Mouse (Mus musculus) liver, embryonic 14.5 days (tissue): ENCODE data around the gene Capzb. TPM values are rescaled to one million over a fixed set of nuclear protein-coding genes. Genes with fewer than 3 reads are reported as not detected.

ENCODE experiments used
- ATAC-seq: fragments of 200-750 bp; cut with Nextera tagmentation; 2 replicates; pipeline ENCODE4 v1.8.0; 2017; ENCODE audit warnings: moderate number of reproducible peaks, mild to moderate bottlenecking, moderate library complexity; ENCODE audit not compliant: insufficient read depth
- DNase-seq, 3 experiments: peaks; one replicate each; pipeline ENCODE4 v3.0.0-alpha.2; 2012 to 2013; ENCODE audit warnings: low read depth in 3 of 3, low spot score in 3 of 3
- H3K27ac ChIP-seq: fragments of 300-500 bp; sonication (generic); 2 replicates; pipeline ENCODE4 v1.5.1; 2014; ENCODE audit warnings: moderate library complexity, mild to moderate bottlenecking, control low read depth, inconsistent platforms
- H3K27me3 ChIP-seq: fragments of 300-500 bp; sonication (generic); 2 replicates; pipeline ENCODE4 v1.6.1; 2014; ENCODE audit warnings: mild to moderate bottlenecking, low read length, moderate library complexity; ENCODE audit not compliant: control insufficient read depth, insufficient read depth
- H3K36me3 ChIP-seq: fragments of 300-500 bp; sonication (generic); replicated peaks from 2 replicates; pipeline ENCODE4 v1.6.1; 2014; ENCODE audit warnings: low read depth; ENCODE audit not compliant: control insufficient read depth, insufficient read depth
- H3K4me1 ChIP-seq, 2 experiments: fragments of 200-500 bp in 1 of 2; fragments of 300-500 bp in 1 of 2; sonication (generic) in 1 of 2; replicated peaks; 2 replicates each; pipeline ENCODE4 v1.6.1; 2012 to 2014; ENCODE audit warnings: antibody characterized with exemption in 1 of 2, inconsistent platforms in 1 of 2, low read length in 1 of 2; ENCODE audit not compliant: control insufficient read depth in 2 of 2, insufficient read depth in 2 of 2
- H3K4me2 ChIP-seq: fragments of 300-500 bp; sonication (generic); 2 replicates; pipeline ENCODE4 v1.6.1; 2014; ENCODE audit warnings: low read depth, mild to moderate bottlenecking, control low read depth, moderate library complexity
- H3K4me3 ChIP-seq, 2 experiments: fragments of 200-500 bp in 1 of 2; fragments of 300-500 bp in 1 of 2; sonication (generic) in 1 of 2; 2 replicates each; pipeline ENCODE4 v1.5.1; 2012 to 2014; ENCODE audit warnings: low read depth in 2 of 2, low read length in 2 of 2, mild to moderate bottlenecking in 2 of 2, control low read depth in 1 of 2, inconsistent platforms in 1 of 2, moderate library complexity in 1 of 2; ENCODE audit not compliant: insufficient read depth in 1 of 2
- H3K9ac ChIP-seq: fragments of 300-500 bp; sonication (generic); replicated peaks from 2 replicates; pipeline ENCODE4 v1.6.1; 2014; ENCODE audit warnings: mild to moderate bottlenecking, control low read depth, moderate library complexity
- H3K9me3 ChIP-seq: fragments of 300-500 bp; sonication (generic); 2 replicates; pipeline ENCODE4 v1.6.1; 2016; ENCODE audit warnings: low read length, mixed read lengths; ENCODE audit not compliant: control insufficient read depth
- CTCF ChIP-seq: IDR thresholded peaks from 2 replicates; pipeline ENCODE4 v1.5.1; 2016; ENCODE audit warnings: antibody characterized with exemption, low read depth, control low read depth
- EP300 ChIP-seq: IDR thresholded peaks from 2 replicates; pipeline ENCODE4 v1.6.1; 2016; ENCODE audit warnings: antibody characterized with exemption, low read depth
- WGBS: fragments of 180-500 bp; shearing (Covaris S2); extraction: QIAGEN DNeasy Blood & Tissue Kit; methylation state at CpG from one replicate; pipeline ENCODE4 v1.1.7; 2014; ENCODE audit not compliant: insufficient replicate concordance; 5-methylcytosine and 5-hydroxymethylcytosine counted together
- polyA plus RNA-seq, 2 experiments: library from polyadenylated mRNA; depleted of rRNA in 1 of 2; stranded (reverse) in 1 of 2; unstranded in 1 of 2; fragments of >200 nt; fragmentation: Nextera tagmentation in 1 of 2; extraction: Ambion mirVana in 1 of 2; gene quantifications; 2 replicates each; pipeline versions ENCODE4 v1.2.1 to v1.2.3; 2012 to 2014

Gene Capzb
- polyA plus RNA-seq, 2 experiments: 63.0 to 110 TPM

DNA sequence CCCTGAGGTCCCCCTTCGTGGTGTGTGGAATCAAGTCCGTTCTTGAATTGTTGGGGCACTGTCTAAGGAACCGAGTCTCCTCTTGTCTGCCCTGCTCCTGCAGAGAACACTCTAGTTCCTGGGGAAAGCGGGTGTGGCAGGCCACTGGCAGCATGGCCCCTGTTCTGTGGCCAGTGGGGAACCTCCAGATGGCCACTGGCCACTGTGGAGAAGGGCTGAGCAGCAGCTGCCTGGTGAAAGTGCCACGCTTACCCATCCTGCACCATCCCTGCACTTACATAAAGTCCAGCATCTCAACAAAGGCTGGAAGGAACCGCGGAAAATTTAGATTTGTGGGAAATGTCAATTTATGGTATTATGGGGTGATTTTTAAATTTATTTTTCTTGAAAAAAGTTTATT lies 83.7 kb downstream of the Capzb start:
- Histone ChIP-seq H3K27ac (no peak overlapping the region), H3K9me3 (no peaks in the 10 kb centered on the region), H3K4me3 (no peak overlapping the region), H3K4me1 (no peaks in the 10 kb centered on the region), H3K36me3 (peaks cover 9% of the 10 kb centered on the region), H3K9ac (no peak overlapping the region), H3K4me2 (no peak overlapping the region), H3K27me3 (no peaks in the 10 kb centered on the region)
- ATAC-seq (no peak), DNase-seq (no peak)
- TF ChIP-seq EP300 (no peak), CTCF (no peak)
- WGBS: 76% methylated on average over 7 of the region's 7 CpGs

DNA sequence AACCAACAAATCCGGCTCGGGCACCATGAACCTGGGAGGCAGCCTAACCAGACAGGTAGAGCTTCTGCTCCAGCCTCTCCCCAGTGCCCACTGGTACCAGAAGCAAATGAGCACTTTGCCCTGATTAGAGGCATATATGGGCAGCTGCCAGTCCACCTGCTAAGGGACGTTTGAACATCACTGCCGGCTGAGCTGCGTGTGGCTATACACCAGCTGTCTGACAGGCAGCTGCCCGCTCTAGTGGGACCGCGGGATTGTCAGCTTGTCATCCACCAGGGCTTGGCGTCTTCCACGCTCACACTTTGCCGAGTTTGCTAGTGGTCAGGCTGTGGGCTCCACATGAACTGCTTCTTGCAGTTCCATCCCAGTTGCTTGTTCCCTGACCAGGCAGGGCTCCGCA lies 87.8 kb downstream of the Capzb start:
- no peaks in the 10 kb centered on the region for H3K4me1 ChIP-seq
- H3K9ac ChIP-seq: no peak overlapping the region
- no peak for TF ChIP-seq EP300
- no peak for TF ChIP-seq CTCF
- 86% methylated on average over 12 of the region's 12 CpGs for WGBS
- ATAC-seq (no peak), DNase-seq (no peak)
- H3K4me2 ChIP-seq: no peak overlapping the region
- no peaks in the 10 kb centered on the region for H3K27me3 ChIP-seq
- H3K36me3 ChIP-seq: peaks cover 9% of the 10 kb centered on the region
- no peak overlapping the region for H3K27ac ChIP-seq
- H3K9me3 ChIP-seq: no peaks in the 10 kb centered on the region
- no peak overlapping the region for H3K4me3 ChIP-seq

- H3K27ac ChIP-seq: no peak overlapping the region
- H3K9me3 ChIP-seq: no peaks in the 10 kb centered on the region
- no peaks in the 10 kb centered on the region for H3K27me3 ChIP-seq
- H3K9ac ChIP-seq: no peak overlapping the region
- DNase-seq: no peak
- no peak for ATAC-seq
- H3K36me3 ChIP-seq: peaks cover 9% of the 10 kb centered on the region
- H3K4me1 ChIP-seq: no peaks in the 10 kb centered on the region
- H3K4me3 ChIP-seq: no peak overlapping the region
- H3K4me2 ChIP-seq: no peak overlapping the region
- 84% methylated on average over 16 of the region's 16 CpGs for WGBS
- no peak for TF ChIP-seq CTCF
- TF ChIP-seq EP300: no peak
Measured at GRCm38 (mm10) chr4:139281791-139282345, 89.2 kb downstream of the Capzb start.

DNA sequence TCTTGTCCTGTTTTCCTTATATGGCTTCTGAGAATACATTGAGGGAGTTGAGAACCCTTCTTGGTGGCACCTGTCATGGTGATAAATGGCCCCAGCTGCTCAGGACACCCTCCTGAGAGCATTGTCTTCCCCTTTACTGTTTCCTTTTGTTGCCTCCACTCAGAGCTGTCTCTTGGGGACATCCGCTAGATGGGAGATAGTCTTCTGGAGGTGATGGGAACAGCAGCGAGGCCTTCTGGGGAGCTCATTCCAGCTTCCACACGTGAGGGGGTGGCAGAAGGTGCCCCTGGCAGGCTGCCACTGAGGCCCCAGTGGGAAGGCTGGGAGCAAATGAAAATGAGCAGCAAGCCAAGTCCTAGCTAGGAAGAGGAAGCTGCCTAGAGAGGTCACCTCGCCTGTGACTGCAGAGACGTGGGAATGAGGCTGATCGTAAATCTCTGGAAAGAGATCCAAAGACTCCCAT lies 90.3 kb downstream of the Capzb start:
- Histone ChIP-seq H3K9me3 (no peaks in the 10 kb centered on the region), H3K9ac (no peak overlapping the region), H3K4me3 (no peak overlapping the region), H3K27ac (no peak overlapping the region), H3K27me3 (no peaks in the 10 kb centered on the region), H3K4me2 (no peak overlapping the region), H3K4me1 (no peaks in the 10 kb centered on the region), H3K36me3 (peaks cover 11% of the 10 kb centered on the region)
- WGBS: 70% methylated on average over 6 of the region's 6 CpGs
- TF ChIP-seq EP300: no peak
- TF ChIP-seq CTCF: no peak
- DNase-seq: no peak
- ATAC-seq: no peak

DNA sequence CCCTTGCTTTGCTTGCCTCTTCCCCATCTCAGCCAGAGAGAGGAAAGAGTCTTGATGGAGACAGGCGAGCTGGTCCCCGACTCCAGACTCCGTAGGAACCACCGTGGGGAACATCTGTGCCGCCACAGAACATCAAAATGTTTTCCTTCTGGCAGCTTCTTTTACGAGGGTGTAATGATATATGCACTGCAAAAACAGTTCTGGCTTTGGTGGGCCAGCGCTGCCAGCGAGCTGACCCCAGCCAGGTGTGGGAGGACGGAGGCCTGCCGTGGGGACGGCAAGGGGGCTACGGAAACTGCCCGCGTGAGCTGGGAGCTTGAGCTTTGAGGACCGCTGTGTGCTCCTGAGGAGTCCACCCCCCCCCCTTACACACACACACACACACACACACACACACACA lies 92.2 kb downstream of the Capzb start:
- Histone ChIP-seq H3K4me2 (no peak overlapping the region), H3K4me1 (no peaks in the 10 kb centered on the region), H3K27ac (no peak overlapping the region), H3K9ac (no peak overlapping the region), H3K9me3 (no peaks in the 10 kb centered on the region), H3K36me3 (peaks cover 11% of the 10 kb centered on the region), H3K4me3 (no peak overlapping the region), H3K27me3 (no peaks in the 10 kb centered on the region)
- ATAC-seq: no peak
- no peak for TF ChIP-seq CTCF
- no peak for TF ChIP-seq EP300
- 87% methylated on average over 15 of the region's 15 CpGs for WGBS
- DNase-seq: no peak
